Mouse (Mus musculus): ENCODE measurements around the gene Krt34. TPM values are rescaled to one million over a fixed set of nuclear protein-coding genes. Genes with fewer than 3 reads are reported as not detected.
A peak's percentile ranks its signal among the peaks of the same experiment; 100 is the strongest.

Gene Krt34
- total RNA-seq, 1 experiment from 2014 or later = not detected

DNA sequence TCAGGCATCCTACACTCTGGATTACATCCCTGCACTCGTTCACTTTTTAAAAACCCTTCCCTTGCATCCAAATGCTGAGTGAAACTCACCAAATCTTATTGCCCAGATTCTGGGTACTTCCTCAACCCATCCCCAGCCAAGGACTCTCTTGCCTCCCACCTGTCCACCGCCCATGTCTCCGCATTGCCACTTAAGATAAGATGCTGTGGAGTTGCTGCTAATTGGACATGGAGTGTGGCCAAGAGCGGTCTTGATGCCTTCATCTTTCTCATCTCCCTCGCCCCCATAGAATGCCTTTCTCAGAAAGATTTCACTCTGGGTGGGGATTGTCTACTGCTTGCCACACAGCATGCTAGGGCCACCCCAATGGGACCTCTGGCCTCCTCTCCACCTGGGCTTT, 33.0 kb downstream of the Krt34 start:
- no peak for ATAC-seq (replicated peaks in 1 of 2; ENCODE audit: insufficient read depth in 1 of 2, low FRiP score in 2 of 2, low TSS enrichment in 1 of 2, low read depth in 1 of 2, poor library complexity in 2 of 2, severe bottlenecking in 2 of 2)

GRCm38 (mm10) chr11:100006624-100007023, 34.7 kb downstream of the Krt34 start:
- no peak for ATAC-seq (replicated peaks in 1 of 2; ENCODE audit: insufficient read depth in 1 of 2, low FRiP score in 2 of 2, low TSS enrichment in 1 of 2, low read depth in 1 of 2, poor library complexity in 2 of 2, severe bottlenecking in 2 of 2)

DNA sequence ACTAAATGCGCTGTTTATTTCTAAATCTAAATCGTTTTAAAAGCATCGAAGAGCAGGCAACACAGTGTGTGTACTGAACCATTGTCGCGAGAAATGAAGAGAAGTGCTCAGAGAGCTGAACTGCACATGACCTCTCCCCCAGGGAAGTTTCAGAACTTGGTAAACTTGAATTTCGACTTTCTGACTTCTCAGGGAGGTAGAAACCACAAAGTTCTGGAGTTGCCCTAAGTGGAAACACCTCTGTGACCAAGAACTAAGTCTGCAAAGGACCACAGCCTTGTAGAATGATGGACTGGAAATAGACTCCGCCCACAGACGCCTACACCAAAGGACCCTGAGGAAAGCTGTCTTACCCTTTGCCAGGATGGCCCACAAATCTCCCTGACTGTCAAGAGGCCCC, 35.4 kb downstream of the Krt34 start:
- no peak for ATAC-seq (replicated peaks in 1 of 2; ENCODE audit: insufficient read depth in 1 of 2, low FRiP score in 2 of 2, low TSS enrichment in 1 of 2, low read depth in 1 of 2, poor library complexity in 2 of 2, severe bottlenecking in 2 of 2)

DNA sequence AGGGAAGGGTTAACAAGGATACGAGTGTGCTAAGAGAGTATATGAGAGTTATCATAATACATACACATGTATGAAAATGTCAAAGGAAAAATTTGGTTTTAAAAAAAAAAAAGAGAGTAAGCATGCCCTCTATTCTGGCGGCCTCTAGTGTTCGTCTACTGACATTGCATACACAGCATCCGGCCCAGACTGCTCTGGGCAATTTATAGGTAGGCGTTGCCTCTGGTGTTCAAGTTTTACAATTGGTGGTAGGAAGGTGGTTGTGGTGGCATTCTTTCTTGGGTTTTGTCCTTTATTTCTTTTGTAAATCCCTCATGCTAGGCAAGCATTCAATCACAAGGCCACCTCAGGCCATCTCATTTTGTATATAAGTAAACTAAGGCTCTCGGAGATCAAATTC, 36.5 kb downstream of the Krt34 start:
- peak in 1 of 2 experiments; percentile 56; a peak in 2 of 4 replicates for ATAC-seq (replicated peaks in 1 of 2; ENCODE audit: insufficient read depth in 1 of 2, low FRiP score in 2 of 2, low TSS enrichment in 1 of 2, low read depth in 1 of 2, poor library complexity in 2 of 2, severe bottlenecking in 2 of 2)

DNA sequence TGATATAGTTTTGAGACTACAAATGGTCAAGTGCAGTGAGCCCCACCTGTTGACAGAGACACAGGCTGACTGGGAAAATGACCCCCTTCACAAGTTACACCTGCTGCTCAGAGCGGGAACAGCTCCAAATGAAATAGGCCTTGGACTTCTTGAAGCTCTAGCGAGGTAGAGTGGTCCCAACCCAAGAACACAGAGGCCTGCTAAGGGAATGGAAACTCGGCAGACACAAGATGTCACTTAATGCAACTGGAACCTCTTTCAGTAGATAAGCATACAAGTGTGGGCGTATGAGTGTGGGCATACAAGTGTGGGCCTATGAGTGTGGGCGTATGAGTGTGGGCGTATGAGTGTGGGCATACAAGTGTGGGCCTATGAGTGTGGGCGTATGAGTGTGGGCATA, 42.3 kb downstream of the Krt34 start:
- no peak for ATAC-seq (replicated peaks in 1 of 2; ENCODE audit: insufficient read depth in 1 of 2, low FRiP score in 2 of 2, low TSS enrichment in 1 of 2, low read depth in 1 of 2, poor library complexity in 2 of 2, severe bottlenecking in 2 of 2)

- ATAC-seq (replicated peaks in 1 of 2; ENCODE audit: insufficient read depth in 1 of 2, low FRiP score in 2 of 2, low TSS enrichment in 1 of 2, low read depth in 1 of 2, poor library complexity in 2 of 2, severe bottlenecking in 2 of 2) = no peak
These were observed 47.0 kb downstream of the Krt34 start for GRCm38 (mm10) chr11:99994384-99994661.

DNA sequence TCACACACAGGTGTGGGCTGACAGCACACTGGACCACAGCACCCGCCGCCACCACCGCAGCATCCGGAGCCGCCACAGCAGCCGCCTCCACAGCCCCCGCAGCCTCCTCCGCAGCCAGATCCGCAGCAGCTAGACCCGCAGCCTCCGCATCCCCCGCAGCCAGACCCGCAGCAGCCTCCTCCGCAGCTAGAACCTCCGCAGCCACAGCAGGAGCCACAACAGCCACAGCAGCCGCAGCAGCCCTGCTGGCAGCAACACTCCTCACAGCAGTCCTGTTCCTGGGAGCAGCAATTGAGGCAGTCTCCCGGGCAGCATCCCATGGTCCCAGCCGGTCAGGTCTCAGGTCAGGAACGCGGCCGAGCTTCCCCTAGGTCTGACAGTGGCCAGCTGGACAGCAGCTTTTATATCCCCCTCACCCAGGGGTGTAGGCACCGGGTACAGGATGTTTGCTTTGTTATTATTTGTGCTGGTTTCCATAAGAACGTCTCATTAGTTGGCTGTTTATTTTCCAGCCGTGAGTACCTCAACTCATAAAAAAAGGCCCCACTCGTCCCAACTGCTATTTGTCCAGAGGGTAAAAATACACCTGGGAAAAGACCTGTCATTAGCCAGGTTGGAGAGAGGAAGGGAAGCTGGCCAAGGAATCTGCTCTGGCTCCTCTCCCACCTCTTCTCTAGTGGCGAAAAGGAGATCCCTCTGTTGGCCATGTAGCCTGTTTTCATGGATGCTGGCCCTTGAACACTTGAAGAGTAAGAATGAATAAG, 47.6 kb downstream of the Krt34 start, which contains the start of gene Krtap17-1:
Gene Krtap17-1 (minus strand): TSS at position 375 of the 764 bp plus-strand sequence.
- ATAC-seq (replicated peaks in 1 of 2; ENCODE audit: insufficient read depth in 1 of 2, low FRiP score in 2 of 2, low TSS enrichment in 1 of 2, low read depth in 1 of 2, poor library complexity in 2 of 2, severe bottlenecking in 2 of 2) = no peak

DNA sequence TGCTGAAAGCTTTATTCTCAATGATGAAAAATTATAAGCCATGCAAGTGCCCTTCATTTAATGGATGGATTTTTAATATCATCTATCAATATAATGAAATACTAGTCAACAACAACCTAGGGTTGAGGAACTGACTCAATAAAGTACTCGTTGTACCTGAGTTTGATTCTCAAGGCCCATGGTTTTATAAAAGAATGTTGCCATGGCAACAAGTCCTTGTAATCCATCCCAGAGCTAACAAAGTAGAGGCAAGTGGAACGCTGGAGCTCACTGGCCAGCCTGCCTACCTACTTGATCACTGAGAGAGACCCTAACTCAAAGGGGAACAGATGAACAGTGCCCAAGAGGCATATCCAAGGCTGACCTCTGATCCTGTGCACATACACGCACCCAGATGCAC, 50.8 kb downstream of the Krt34 start:
- ATAC-seq (replicated peaks in 1 of 2; ENCODE audit: insufficient read depth in 1 of 2, low FRiP score in 2 of 2, low TSS enrichment in 1 of 2, low read depth in 1 of 2, poor library complexity in 2 of 2, severe bottlenecking in 2 of 2) = no peak

DNA sequence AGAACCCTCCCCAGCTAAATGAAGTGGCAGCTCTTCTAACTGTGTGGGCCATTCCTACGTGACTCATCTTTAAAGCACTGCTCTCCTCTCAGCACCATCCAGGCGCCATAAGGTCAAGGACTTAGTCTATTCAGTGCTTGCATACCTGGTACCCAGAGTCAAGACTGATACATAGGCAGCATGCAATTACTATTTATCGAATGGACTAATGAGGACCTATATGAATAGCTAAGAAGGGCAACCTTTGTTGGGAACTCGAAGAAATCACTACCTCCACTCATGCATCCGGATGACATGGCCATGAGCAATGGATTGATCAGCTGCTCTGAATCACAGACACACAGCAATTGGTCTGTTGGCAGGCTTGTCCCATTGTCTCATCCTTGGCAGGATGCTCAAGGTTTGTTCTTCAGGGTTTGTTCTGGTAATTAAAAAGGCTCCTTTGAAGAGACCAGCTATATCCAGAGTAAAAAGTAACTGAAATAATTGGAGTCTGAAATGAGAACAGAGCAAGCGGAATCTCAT, 51.4 kb downstream of the Krt34 start:
- ATAC-seq (replicated peaks in 1 of 2; ENCODE audit: insufficient read depth in 1 of 2, low FRiP score in 2 of 2, low TSS enrichment in 1 of 2, low read depth in 1 of 2, poor library complexity in 2 of 2, severe bottlenecking in 2 of 2) = no peak

GRCm38 (mm10) chr11:99988530-99988929, 52.8 kb downstream of the Krt34 start:
- ATAC-seq (replicated peaks in 1 of 2; ENCODE audit: insufficient read depth in 1 of 2, low FRiP score in 2 of 2, low TSS enrichment in 1 of 2, low read depth in 1 of 2, poor library complexity in 2 of 2, severe bottlenecking in 2 of 2) = no peak

Other genes starting within 250 kb of the Krt34 start
- not detected in 2 replicates for gene Gm11596, start 248.1 kb downstream of the Krt34 start, total RNA-seq (2017)
- not detected in 2 replicates for gene Gm11569, start 242.6 kb downstream of the Krt34 start, total RNA-seq (2017)
- not detected in 2 replicates for gene Gm11554, start 237.1 kb downstream of the Krt34 start, total RNA-seq (2017)
- gene Krtap4-13, start 231.7 kb downstream of the Krt34 start, total RNA-seq (2017) = not detected in 2 replicates
- gene Gm11564, start 225.9 kb downstream of the Krt34 start, total RNA-seq (2017) = not detected in 2 replicates
- gene 2300003K06Rik, start 203.5 kb downstream of the Krt34 start, total RNA-seq (2017) = not detected in 2 replicates
- gene Krtap4-16, start 189.9 kb downstream of the Krt34 start, total RNA-seq (2017) = not detected in 2 replicates
- gene Gm11568, start 183.6 kb downstream of the Krt34 start, total RNA-seq (2017) = not detected in 2 replicates
- not detected in 2 replicates for gene Gm11559, start 177.1 kb downstream of the Krt34 start, total RNA-seq (2017)
- not detected in 2 replicates for gene Krtap9-1, start 168.2 kb downstream of the Krt34 start, total RNA-seq (2017)
- not detected in 2 replicates for gene Gm11567, start 162.4 kb downstream of the Krt34 start, total RNA-seq (2017)
- not detected in 2 replicates for gene Krtap31-1, start 133.6 kb downstream of the Krt34 start, total RNA-seq (2017)
- not detected in 2 replicates for gene Gm11565, start 126.8 kb downstream of the Krt34 start, total RNA-seq (2017)
- not detected in 2 replicates for gene Krtap31-2, start 105.3 kb downstream of the Krt34 start, total RNA-seq (2017)
- gene Krtap9-5, start 93.1 kb downstream of the Krt34 start, total RNA-seq (2017) = not detected in 2 replicates
- not detected in 2 replicates for gene Krtap29-1, start 62.5 kb downstream of the Krt34 start, total RNA-seq (2017)
- not detected in 2 replicates for gene Krtap16-1, start 55.0 kb downstream of the Krt34 start, total RNA-seq (2017)
- not detected in 2 replicates for gene Krtap17-1, start 47.6 kb downstream of the Krt34 start, total RNA-seq (2017)
- not detected in 2 replicates for gene Krt33a, start 25.3 kb downstream of the Krt34 start, total RNA-seq (2017)
- gene Krt33b, start 11.7 kb downstream of the Krt34 start, total RNA-seq (2017) = not detected in 2 replicates
- not detected in 2 replicates for gene Krt31, start 9.0 kb upstream of the Krt34 start, total RNA-seq (2017)
- not detected in 2 replicates for gene Krt32, start 46.7 kb upstream of the Krt34 start, total RNA-seq (2017)
- not detected in 2 replicates for gene Krt35, start 54.7 kb upstream of the Krt34 start, total RNA-seq (2017)
- not detected in 2 replicates for gene Krt36, start 64.1 kb upstream of the Krt34 start, total RNA-seq (2017)
- gene Krt13, start 80.0 kb upstream of the Krt34 start, total RNA-seq (2017) = not detected in 2 replicates
- gene Krt15, start 94.4 kb upstream of the Krt34 start, total RNA-seq (2017) = not detected in 2 replicates
- not detected in 2 replicates for gene Krt19, start 107.1 kb upstream of the Krt34 start, total RNA-seq (2017)
- gene Krt9, start 151.7 kb upstream of the Krt34 start, total RNA-seq (2017) = not detected in 2 replicates
- not detected in 2 replicates for gene Krt14, start 166.0 kb upstream of the Krt34 start, total RNA-seq (2017)
- not detected in 2 replicates for gene Krt16, start 207.3 kb upstream of the Krt34 start, total RNA-seq (2017)
- 0.44 TPM in 1 of 2 replicates, not detected in the other for gene Krt17, start 219.5 kb upstream of the Krt34 start, total RNA-seq (2017)
- not detected in 2 replicates for gene Krt42, start 228.3 kb upstream of the Krt34 start, total RNA-seq (2017)